Mouse (Mus musculus): Measurements from ENCODE around the gene Spint2.

Spint2 gene

GRCm38 (mm10) chr7:29304463-29305262, 23.0 kb upstream of the Spint2 start:
- no peak for DNase-seq (ENCODE audit: low spot score in 2 of 2)

DNA sequence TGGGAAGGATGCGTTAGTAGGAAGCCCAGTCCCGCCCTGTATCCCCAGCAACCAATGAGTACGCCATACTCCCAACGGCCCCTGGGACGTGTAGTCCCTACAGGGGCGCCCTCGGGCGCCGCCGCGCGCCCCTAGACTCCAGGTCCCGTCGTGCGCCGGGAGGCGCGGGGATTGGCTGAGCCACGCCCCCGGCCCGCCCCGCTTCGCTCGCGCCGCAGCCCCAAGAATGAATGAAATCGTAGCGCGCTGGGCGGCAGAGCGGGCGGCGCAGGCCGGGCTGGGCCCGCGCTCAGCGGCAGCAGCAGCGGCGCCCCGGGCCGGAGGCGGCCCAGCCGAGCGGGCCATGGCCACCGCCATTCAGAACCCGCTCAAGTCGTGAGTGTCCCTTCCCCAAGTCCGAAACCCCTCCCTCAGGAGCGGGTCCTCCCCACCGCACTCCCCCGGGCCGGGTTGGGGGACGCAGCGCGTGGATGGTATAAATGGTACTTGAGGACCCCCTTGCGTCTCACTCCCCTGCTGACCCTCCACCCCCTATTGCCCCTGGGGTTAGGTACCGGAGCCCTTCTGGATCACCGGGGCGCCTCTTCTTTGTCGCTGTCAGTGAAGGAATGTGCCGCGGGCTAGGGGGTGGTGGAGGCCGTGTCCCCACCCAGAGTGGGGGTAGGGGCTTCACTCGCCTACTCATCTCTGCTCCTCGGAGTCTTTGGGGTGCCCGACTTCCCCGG, 22.2 kb upstream of the Spint2 start, which contains the start of gene Dpf1:
Gene Dpf1 (plus strand): TSS at position 214 of the 725 bp plus-strand sequence.
- DNase-seq (ENCODE audit: low spot score in 2 of 2), result peak in 1 of 2 experiments; percentile 32

GRCm38 (mm10) chr7:29302641-29303040, 20.9 kb upstream of the Spint2 start:
- DNase-seq (ENCODE audit: low spot score in 2 of 2), result no peak

GRCm38 (mm10) chr7:29301127-29301566, 19.4 kb upstream of the Spint2 start:
- peak in 1 of 2 experiments; percentile 55 for DNase-seq (ENCODE audit: low spot score in 2 of 2)

GRCm38 (mm10) chr7:29296998-29297397, 15.3 kb upstream of the Spint2 start:
- peak in 1 of 2 experiments; percentile 54 for DNase-seq (ENCODE audit: low spot score in 2 of 2)

DNA sequence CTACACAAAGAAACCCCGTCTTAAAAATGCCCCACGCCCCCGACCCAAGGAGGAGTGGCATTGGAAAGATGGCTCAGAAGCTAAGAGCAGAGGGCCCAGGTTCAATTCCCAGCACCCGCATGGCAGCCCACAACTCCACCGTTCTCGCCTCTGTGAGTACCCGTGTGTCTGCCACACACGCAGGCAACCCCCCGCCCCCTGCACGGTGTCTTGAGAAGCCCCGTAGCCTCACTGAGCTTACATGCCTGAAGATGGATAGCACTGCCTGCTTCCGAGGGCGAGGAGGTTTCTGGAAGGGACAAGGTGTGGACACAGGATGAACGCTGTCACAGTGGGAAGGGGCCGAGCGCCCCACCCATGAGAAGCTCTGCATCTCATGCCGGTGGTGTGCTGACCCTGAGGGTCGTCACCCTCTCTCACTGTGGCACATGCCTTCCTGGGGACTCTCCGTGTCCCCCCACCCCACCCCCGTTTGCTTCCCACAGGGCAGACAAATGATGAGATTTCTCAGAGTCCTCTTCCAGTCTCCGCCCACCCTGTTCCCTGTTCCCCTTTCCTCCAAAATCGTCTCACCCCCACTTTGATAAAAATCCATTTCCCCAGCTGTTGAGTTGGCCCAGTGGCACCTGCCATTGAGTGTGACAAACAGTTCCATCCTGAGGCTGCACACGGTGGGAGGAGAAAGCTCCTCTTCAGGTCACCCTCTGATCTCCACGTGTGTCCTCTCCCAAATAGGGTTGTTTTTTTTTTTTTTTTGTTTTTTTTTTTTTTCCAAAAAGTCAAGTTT, 14.3 kb upstream of the Spint2 start:
- DNase-seq (ENCODE audit: low spot score in 2 of 2), result no peak

GRCm38 (mm10) chr7:29294111-29294761, 12.5 kb upstream of the Spint2 start:
- no peak for DNase-seq (ENCODE audit: low spot score in 2 of 2)

DNA sequence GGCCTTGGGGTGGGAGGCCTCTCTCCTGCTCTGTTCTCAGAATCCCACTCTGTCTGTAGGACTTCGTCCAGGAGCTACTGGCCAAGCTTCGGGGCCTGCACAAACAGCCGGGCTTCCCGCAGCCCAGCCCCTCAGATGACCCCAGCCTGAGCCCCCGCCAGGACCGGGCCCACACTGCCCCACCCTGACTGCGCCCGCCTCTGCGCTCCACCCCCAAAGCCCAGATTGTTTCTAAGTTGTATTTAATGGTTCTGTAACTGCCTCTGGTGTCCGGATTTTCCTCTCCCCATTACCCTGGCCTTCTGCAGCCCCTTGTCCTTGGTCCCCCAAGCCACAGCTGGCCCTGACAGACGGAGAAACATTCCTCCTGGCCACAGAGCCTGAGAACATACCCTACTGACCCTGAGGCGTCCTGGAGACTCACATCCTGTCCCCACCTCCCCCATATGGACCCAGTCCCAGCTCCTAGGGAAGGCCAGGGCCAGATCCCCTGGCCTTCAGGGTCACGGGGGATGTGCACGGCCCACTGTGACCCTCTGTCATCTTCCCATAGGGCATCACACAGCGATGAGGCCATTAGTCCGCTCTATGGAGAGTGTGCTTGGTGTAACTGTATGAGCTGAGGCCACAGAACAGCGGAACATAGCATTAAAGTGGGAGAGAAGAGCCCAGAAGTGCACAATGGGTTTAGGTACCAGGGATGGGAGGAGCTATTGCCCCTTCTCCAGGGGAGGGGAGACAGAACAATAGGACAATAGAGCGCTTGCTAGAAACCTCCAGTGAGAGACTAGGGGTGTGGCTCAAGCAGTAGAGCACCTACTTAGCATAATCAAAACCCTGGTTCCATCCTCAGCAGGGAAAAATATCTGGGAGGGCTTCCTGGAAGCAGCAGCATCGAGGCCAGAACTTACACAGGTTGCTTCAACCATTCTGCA, 11.7 kb upstream of the Spint2 start:
- DNase-seq (ENCODE audit: low spot score in 2 of 2), result no peak

GRCm38 (mm10) chr7:29292458-29293098, 10.9 kb upstream of the Spint2 start:
- DNase-seq (ENCODE audit: low spot score in 2 of 2), result no peak

DNA sequence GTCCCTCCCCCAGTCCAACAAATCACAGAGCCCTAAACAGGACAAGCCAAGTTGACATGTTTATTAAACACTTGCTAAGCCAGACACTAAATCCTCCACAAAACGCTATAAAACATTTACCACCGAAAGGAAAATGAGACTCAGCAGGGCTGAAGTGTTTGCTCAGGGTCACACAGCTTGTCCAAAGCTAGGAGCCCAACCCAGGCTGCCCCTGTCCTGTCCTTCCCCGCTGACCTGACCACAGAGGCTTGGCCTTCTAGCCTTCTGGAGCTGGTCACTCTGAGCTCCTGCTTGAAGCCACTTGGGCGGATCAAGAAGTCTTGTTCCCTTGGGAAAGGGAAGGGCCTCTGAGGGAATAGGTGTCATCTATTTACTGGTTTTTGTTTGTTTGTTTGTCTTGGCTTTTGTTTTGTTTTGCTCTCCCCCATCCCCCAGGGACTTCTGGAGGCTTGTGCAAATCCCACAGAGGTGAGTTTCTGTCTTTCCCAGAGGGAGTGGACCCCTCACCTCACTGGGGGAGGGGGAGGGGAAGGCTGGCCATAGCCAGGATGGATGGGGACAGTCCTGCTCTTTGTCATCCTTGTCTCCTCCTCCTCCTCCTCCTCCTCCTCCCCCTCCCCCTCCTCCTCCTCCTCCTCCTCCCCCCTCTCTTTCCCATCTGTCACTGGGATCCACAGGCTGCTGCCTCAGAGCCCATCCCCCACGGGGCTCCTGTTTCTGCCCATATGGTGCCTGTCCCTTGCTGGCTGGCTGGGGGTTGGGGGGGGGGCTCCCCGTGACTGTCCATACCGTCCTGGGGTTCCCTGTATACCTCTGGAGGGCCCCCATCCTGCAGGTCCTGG, 10.1 kb upstream of the Spint2 start:
- no peak for DNase-seq (ENCODE audit: low spot score in 2 of 2)

DNA sequence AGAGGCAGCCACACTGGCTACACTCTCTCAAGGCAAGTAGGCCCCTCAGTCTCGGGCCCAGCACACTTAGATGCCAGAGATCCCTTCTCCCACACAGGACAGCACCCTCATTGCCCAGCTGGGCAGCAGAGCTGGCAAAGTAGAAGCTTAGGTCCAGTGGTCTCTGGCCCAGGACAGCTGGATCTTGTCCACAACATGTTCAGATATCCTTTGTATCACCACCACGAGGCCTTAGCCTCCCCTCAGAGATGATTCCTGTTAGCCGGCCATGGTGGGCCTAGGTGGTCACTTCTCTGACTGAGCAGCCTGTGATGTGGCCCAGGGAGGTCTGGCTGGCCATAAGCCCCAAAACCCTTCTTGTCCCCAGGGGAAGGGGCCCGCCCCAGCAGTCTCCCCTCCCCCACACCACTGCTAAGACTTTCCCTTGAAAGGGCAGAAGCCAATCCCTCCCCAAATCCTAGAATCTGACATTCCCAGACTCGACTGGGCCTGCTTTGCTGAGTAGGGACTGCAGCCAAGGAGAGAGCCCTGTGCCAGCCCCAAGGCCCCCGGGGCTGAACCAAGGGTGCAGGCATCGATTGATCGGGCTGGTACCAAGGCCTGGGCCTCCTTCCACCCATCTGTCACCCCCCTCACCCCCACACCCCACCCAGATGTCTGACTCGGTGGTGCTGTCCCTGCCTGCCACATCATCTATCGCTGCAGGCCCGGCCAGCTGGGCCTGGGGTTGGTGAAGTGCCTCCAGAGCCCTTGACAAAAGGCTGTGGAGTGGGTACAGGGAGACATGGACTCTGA, 9.2 kb upstream of the Spint2 start:
- DNase-seq (ENCODE audit: low spot score in 2 of 2), result no peak

GRCm38 (mm10) chr7:29289856-29290255, 8.1 kb upstream of the Spint2 start:
- no peak for DNase-seq (ENCODE audit: low spot score in 2 of 2)

DNA sequence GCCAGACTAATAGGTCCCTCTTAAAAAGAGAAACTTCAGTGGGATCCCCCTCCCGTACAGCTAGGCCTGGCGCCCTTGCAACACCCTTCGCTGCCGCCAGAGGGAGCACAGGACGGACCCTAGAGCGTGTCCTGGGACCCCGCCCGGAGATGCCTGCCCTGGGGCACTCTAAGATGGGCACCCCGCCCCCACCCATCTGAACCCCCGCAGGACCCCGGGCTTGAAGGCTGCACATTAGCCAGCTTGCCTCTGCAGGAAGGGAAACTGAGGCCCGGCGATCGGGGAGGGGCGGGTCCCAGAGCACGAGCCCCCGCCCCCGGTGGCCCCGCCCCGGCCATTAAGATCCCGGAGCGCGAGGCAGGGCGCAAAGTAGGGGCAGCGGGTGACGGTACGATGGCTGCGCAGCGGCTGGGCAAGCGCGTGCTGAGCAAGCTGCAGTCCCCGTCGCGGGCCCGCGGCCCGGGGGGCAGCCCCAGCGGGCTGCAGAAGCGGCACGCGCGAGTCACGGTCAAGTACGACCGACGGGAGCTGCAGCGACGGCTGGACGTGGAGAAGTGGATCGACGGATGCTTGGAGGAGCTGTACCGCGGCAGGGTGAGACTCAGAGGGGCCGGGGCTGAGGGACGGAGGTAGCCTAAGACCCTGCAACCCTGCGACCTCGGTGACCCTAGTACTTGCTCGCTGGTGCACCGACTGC, 7.4 kb upstream of the Spint2 start, which contains the start of gene Ppp1r14a:
Gene Ppp1r14a (plus strand): TSS at position 367 of the 697 bp plus-strand sequence.
- DNase-seq (ENCODE audit: low spot score in 2 of 2), result peak; percentile 57 to 68

DNA sequence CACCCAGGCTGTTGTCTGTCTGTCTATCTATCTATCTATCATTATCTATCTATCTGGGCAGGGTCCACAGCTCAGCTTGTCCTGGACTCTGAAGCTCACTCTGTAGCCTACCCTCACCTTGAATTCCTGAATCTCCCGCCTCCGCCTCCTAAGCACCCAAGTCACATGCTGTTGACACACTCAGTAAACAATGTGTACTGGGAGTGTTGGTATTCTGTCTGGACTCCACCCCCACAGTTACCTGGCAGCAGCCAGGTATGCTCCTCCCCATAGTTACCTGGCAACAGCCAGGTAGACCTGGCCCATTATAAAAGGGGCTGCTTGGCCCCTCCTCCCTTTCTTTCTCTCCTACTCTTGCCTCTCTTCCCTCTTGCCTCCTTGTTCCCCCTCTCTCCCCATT, 6.4 kb upstream of the Spint2 start:
- DNase-seq (ENCODE audit: low spot score in 2 of 2), result no peak

GRCm38 (mm10) chr7:29287481-29287880, 5.8 kb upstream of the Spint2 start:
- no peak for DNase-seq (ENCODE audit: low spot score in 2 of 2)

- no peak for DNase-seq (ENCODE audit: low spot score in 2 of 2)
Measured at GRCm38 (mm10) chr7:29284523-29284922, 2.8 kb upstream of the Spint2 start.

DNA sequence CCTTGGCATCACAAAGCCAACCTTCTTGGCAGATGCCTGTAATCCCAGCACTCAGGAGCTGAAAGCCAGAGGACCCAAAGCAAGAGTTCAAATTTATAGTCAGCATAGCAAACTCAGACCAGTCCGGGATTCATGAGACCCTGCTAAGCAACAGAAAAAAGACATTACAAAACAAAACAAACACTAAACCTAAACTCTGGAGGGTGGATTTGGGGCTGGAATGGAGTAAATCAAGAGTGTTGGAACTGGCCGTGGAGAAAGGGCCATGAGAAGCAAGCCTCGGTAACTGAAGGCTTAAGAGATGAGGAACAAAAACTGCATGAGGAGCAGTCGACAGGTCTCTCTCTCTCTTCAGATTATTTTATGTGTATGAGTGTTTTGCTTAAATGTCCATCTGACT, 2.2 kb upstream of the Spint2 start:
- DNase-seq (ENCODE audit: low spot score in 2 of 2), result no peak

All from spleen, postnatal 14 days (tissue).